Mouse (Mus musculus): ENCODE data around the gene Plk5.
A peak's percentile ranks its signal among the peaks of the same experiment; 100 is the strongest.

Plk5 gene

GRCm38 (mm10) chr10:80357994-80358639, 1.9 kb downstream of the Plk5 start:
- DNase-seq: peak; percentile 83

GRCm38 (mm10) chr10:80363734-80364133, 7.5 kb downstream of the Plk5 start:
- DNase-seq: no peak

GRCm38 (mm10) chr10:80365736-80366135, 9.5 kb downstream of the Plk5 start:
- no peak for DNase-seq

GRCm38 (mm10) chr10:80367954-80368353, 11.7 kb downstream of the Plk5 start:
- DNase-seq: no peak

GRCm38 (mm10) chr10:80368392-80368791, 12.1 kb downstream of the Plk5 start:
- DNase-seq: no peak

GRCm38 (mm10) chr10:80369995-80370747, 13.9 kb downstream of the Plk5 start:
- DNase-seq: no peak

GRCm38 (mm10) chr10:80371411-80371966, 15.2 kb downstream of the Plk5 start:
- DNase-seq: peak; percentile 83

GRCm38 (mm10) chr10:80371983-80372382, 15.7 kb downstream of the Plk5 start:
- DNase-seq: no peak

GRCm38 (mm10) chr10:80372706-80373105, 16.4 kb downstream of the Plk5 start:
- no peak for DNase-seq

GRCm38 (mm10) chr10:80374063-80374462, 17.8 kb downstream of the Plk5 start:
- peak; percentile 90 for DNase-seq

GRCm38 (mm10) chr10:80376160-80376559, 19.9 kb downstream of the Plk5 start:
- peak; percentile 93 for DNase-seq

GRCm38 (mm10) chr10:80377716-80378115, 21.5 kb downstream of the Plk5 start:
- DNase-seq: no peak

GRCm38 (mm10) chr10:80382641-80383365, 26.5 kb downstream of the Plk5 start:
- no peak for DNase-seq

- DNase-seq: no peak
Measured at GRCm38 (mm10) chr10:80383431-80383830, 27.2 kb downstream of the Plk5 start.

- DNase-seq: no peak
Measured at GRCm38 (mm10) chr10:80384115-80384639, 27.9 kb downstream of the Plk5 start.

GRCm38 (mm10) chr10:80384709-80385108, 28.4 kb downstream of the Plk5 start:
- DNase-seq: no peak

GRCm38 (mm10) chr10:80385310-80385709, 29.1 kb downstream of the Plk5 start:
- DNase-seq: no peak

GRCm38 (mm10) chr10:80385811-80386734, 29.8 kb downstream of the Plk5 start:
- no peak for DNase-seq

- no peak for DNase-seq
Measured at GRCm38 (mm10) chr10:80386735-80387471, 30.6 kb downstream of the Plk5 start.

GRCm38 (mm10) chr10:80387522-80387959, 31.3 kb downstream of the Plk5 start, which contains the start of gene Mex3d:
Gene Mex3d, minus strand, starts transcription at chr10:80387659.
- no peak for DNase-seq

- DNase-seq: no peak
Measured at GRCm38 (mm10) chr10:80388731-80389130, 32.5 kb downstream of the Plk5 start.

Measured in cerebellum, adult 9-10 months (tissue).